Mouse (Mus musculus) C2C12 (cell line): ENCODE data around the gene Rbm28. TPM values are rescaled to one million over a fixed set of nuclear protein-coding genes. Genes with fewer than 3 reads are reported as not detected.

Experiments
- H3K27me3 ChIP-seq: one replicate; pipeline ENCODE4 v1.6.1; 2011; ENCODE audit not compliant: control insufficient read depth, insufficient read depth, insufficient read length
- H3K36me3 ChIP-seq: one replicate; pipeline ENCODE4 v1.6.1; 2011; ENCODE audit not compliant: control insufficient read depth, insufficient read depth
- H3K4me3 ChIP-seq: one replicate; pipeline ENCODE4 v1.5.1; 2011; ENCODE audit warnings: mild to moderate bottlenecking, control low read depth; ENCODE audit not compliant: poor library complexity, insufficient read depth, severe bottlenecking
- H3K79me2 ChIP-seq: one replicate; pipeline ENCODE4 v1.6.1; 2011; ENCODE audit not compliant: control insufficient read depth, insufficient read depth
- H3K79me3 ChIP-seq: one replicate; pipeline ENCODE4 v1.6.1; 2011; ENCODE audit warnings: low read depth, control low read depth
- H3ac ChIP-seq: one replicate; pipeline ENCODE3; 2011; ENCODE audit warnings: low read depth; ENCODE audit not compliant: control insufficient read depth, insufficient read length
- CEBPB ChIP-seq: IDR thresholded peaks from one replicate; pipeline ENCODE4 v1.6.1; 2011; ENCODE audit warnings: low read depth, mild to moderate bottlenecking, control low read depth, moderate library complexity
- CTCF ChIP-seq: IDR thresholded peaks from one replicate; pipeline ENCODE4 v1.5.1; 2011; ENCODE audit not compliant: control insufficient read depth, insufficient read depth, insufficient read length
- FOSL1 ChIP-seq: IDR thresholded peaks from one replicate; pipeline ENCODE4 v1.8.0; 2011; ENCODE audit warnings: mild to moderate bottlenecking, low read length; ENCODE audit not compliant: poor library complexity, insufficient read depth, severe bottlenecking
- MAX ChIP-seq: IDR thresholded peaks from one replicate; pipeline ENCODE4 v1.6.1; 2011; ENCODE audit warnings: mild to moderate bottlenecking, control low read depth
- MYOD1 ChIP-seq: IDR thresholded peaks from one replicate; pipeline ENCODE4 v1.6.1; 2011; ENCODE audit warnings: low read depth; ENCODE audit not compliant: control insufficient read depth, insufficient read length
- MYOG ChIP-seq: IDR thresholded peaks from one replicate; pipeline ENCODE4 v1.6.1; 2011; ENCODE audit not compliant: control insufficient read depth, insufficient read length; ENCODE audit errors: extremely low read depth
- USF1 ChIP-seq: IDR thresholded peaks from one replicate; pipeline ENCODE4 v1.6.1; 2011; ENCODE audit warnings: low read depth, mild to moderate bottlenecking, control low read depth, moderate library complexity
- long read RNA-seq, 2 experiments: library from polyadenylated mRNA; unstranded; transcript quantifications; one replicate each; pipeline ENCODE4 v2.0.0; 2019 to 2020
- polyA plus RNA-seq: library from polyadenylated mRNA; unstranded; fragments of >200 nt; fragmentation: generic; extraction: Trizol; gene quantifications from one replicate; pipeline ENCODE4 v1.2.1, GENCODE M21; 2012; ENCODE audit warnings: missing spikeins

Gene Rbm28
- 18.2 TPM for polyA plus RNA-seq
- long read RNA-seq, experiment 1, full-length matches to known transcripts, result 19 of 37 reads
- long read RNA-seq, experiment 1, partial matches to known transcripts, result 9 of 37 reads
- long read RNA-seq, experiment 1, other reads (novel, unspliced or antisense), result 9 of 37 reads
- long read RNA-seq, experiment 2, full-length matches to known transcripts, result 188 of 230 reads
- long read RNA-seq, experiment 2, partial matches to known transcripts, result 21 of 230 reads
- long read RNA-seq, experiment 2, other reads (novel, unspliced or antisense), result 21 of 230 reads

GRCm38 (mm10) chr6:29164314-29165244 lies at the start of gene Rbm28:
Gene Rbm28, minus strand, starts transcription at chr6:29165006.
- H3K27me3 ChIP-seq, result peaks cover 10% of the 10 kb centered on the region
- peaks cover 49% of the 10 kb centered on the region for H3K79me2 ChIP-seq
- H3K36me3 ChIP-seq, result peaks cover 9% of the 10 kb centered on the region
- peak within 1 kb of the TSS; percentile 95 for H3K4me3 ChIP-seq
- peak within 1 kb of the TSS; percentile 76 for H3ac ChIP-seq
- TF ChIP-seq MYOD1 (no peak), CEBPB (no peak), CTCF (no peak), FOSL1 (no peak), MYOG (no peak), MAX (peak; percentile 55)
- peaks cover 39% of the 10 kb centered on the region for H3K79me3 ChIP-seq

GRCm38 (mm10) chr6:29214245-29214644 lies 49.4 kb upstream of the Rbm28 start:
- H3K27me3 ChIP-seq, result no peaks in the 10 kb centered on the region
- no peak overlapping the region for H3ac ChIP-seq
- H3K36me3 ChIP-seq, result peaks cover 4% of the 10 kb centered on the region
- TF ChIP-seq CTCF (no peak), MYOG (no peak), MYOD1 (no peak), USF1 (no peak), MAX (no peak), FOSL1 (no peak), CEBPB (no peak)
- no peak overlapping the region for H3K4me3 ChIP-seq
- peaks cover 26% of the 10 kb centered on the region for H3K79me2 ChIP-seq
- H3K79me3 ChIP-seq, result peaks cover 11% of the 10 kb centered on the region

- peaks cover 12% of the 10 kb centered on the region for H3K36me3 ChIP-seq
- peaks cover 11% of the 10 kb centered on the region for H3K79me3 ChIP-seq
- H3K79me2 ChIP-seq, result peaks cover 34% of the 10 kb centered on the region
- no peak overlapping the region for H3K4me3 ChIP-seq
- TF ChIP-seq MYOD1, result no peak
- no peak for TF ChIP-seq MAX
- no peak for TF ChIP-seq USF1
- TF ChIP-seq CEBPB, result no peak
- TF ChIP-seq CTCF, result no peak
- TF ChIP-seq MYOG, result no peak
- TF ChIP-seq FOSL1, result no peak
- H3K27me3 ChIP-seq, result no peaks in the 10 kb centered on the region
- H3ac ChIP-seq, result no peak overlapping the region
Measured at GRCm38 (mm10) chr6:29213436-29213835, 48.6 kb upstream of the Rbm28 start.

- no peak for TF ChIP-seq MYOD1
- TF ChIP-seq USF1, result no peak
- peak; percentile 79 for TF ChIP-seq MAX
- H3K36me3 ChIP-seq, result peaks cover 26% of the 10 kb centered on the region
- peaks cover 11% of the 10 kb centered on the region for H3K79me3 ChIP-seq
- H3K27me3 ChIP-seq, result no peaks in the 10 kb centered on the region
- H3K4me3 ChIP-seq, result peak overlapping the region; percentile 51
- H3ac ChIP-seq, result peak overlapping the region; percentile 90
- H3K79me2 ChIP-seq, result peaks cover 40% of the 10 kb centered on the region
Measured at GRCm38 (mm10) chr6:29211806-29212492, 47.1 kb upstream of the Rbm28 start.

GRCm38 (mm10) chr6:29211146-29211545 lies 46.3 kb upstream of the Rbm28 start:
- peaks cover 40% of the 10 kb centered on the region for H3K79me2 ChIP-seq
- peaks cover 11% of the 10 kb centered on the region for H3K79me3 ChIP-seq
- peaks cover 33% of the 10 kb centered on the region for H3K36me3 ChIP-seq
- H3K4me3 ChIP-seq, result peak overlapping the region; percentile 51
- H3K27me3 ChIP-seq, result no peaks in the 10 kb centered on the region
- peak overlapping the region; percentile 90 for H3ac ChIP-seq
- TF ChIP-seq MYOD1 (peak; percentile 22), FOSL1 (no peak), MYOG (no peak)
